Mouse (Mus musculus): Measurements from ENCODE around the gene Rai1.

- TF ChIP-seq POLR2A (IDR thresholded peaks at IDR 0.05; ENCODE audit: low read depth, low read length): no peak
- no peak for TF ChIP-seq CTCF (IDR thresholded peaks at IDR 0.05; ENCODE audit: borderline replicate concordance, insufficient read depth, low read length)
Observed at GRCm38 (mm10) chr11:60213266-60213665, 108.5 kb downstream of the Rai1 start.

Data from embryonic fibroblast, embryonic 13.5 days (primary cell).